Mouse (Mus musculus) brain, embryonic 14.5 days (tissue): ENCODE data around the gene Litaf. TPM values are rescaled to one million over a fixed set of nuclear protein-coding genes. Genes with fewer than 3 reads are reported as not detected.
"Not testable (repeated sequence)": the region's sequence is repeated elsewhere in the genome, so short reads cannot be mapped to it uniquely, and the experiment has no call there.

Source experiments
- DNase-seq: peaks from one replicate; pipeline ENCODE4 v3.0.0-alpha.2; 2011; ENCODE audit warnings: low read depth
- CTCF ChIP-seq: fragments of 200-500 bp; IDR thresholded peaks from 2 replicates; pipeline ENCODE4 v1.5.1; 2012; ENCODE audit warnings: inconsistent platforms, mild to moderate bottlenecking, moderate library complexity, borderline replicate concordance; ENCODE audit not compliant: insufficient read depth, insufficient read length; ENCODE audit errors: extremely low read depth
- POLR2A ChIP-seq: fragments of 200-500 bp; IDR thresholded peaks from 2 replicates; pipeline ENCODE4 v1.6.1; 2012; ENCODE audit warnings: mild to moderate bottlenecking, inconsistent platforms, borderline replicate concordance; ENCODE audit not compliant: poor library complexity, insufficient read depth, insufficient read length, severe bottlenecking; ENCODE audit errors: extremely low read depth
- polyA plus RNA-seq: library from polyadenylated mRNA; depleted of rRNA; stranded (reverse); fragments of >200 nt; gene quantifications from 2 replicates; pipeline ENCODE4 v1.2.3, GENCODE M21; 2012

Litaf gene
- polyA plus RNA-seq, 1 experiment: 39.0 TPM

DNA sequence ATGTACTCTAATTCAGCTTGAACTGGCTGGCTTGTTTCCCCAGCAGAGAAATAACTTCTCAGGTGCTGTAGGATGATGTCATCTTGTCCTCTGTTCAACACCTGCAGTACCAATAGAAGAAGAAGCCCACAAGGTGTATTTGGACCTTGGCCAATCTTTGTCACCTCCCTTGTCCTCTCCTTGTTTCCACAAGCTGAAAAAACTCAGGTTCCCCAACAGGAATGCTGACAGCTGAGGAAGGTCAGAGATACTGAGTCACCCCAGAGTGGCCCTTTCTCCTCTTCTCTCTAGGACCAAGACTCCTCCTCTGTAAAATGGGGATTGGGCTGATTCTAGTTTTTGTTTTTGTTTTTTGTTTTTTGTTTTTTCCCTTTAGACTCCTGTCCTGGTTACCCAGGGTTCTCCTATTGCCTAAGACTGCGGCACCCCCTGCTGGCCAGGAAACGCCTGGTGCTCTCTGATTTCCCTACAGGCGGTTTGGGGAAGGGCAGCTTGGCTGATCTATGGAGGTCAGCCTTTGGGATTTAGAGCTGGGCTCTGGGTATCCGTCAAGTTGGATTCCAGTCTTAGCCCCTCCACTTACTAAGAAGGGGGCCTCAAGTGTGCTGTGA is 31.7 kb downstream of the Litaf start:
- TF ChIP-seq POLR2A (no peak), CTCF (peak; percentile 98)
- DNase-seq: peak; percentile 88

GRCm38 (mm10) chr16:11031320-11031719 is 34.6 kb downstream of the Litaf start:
- TF ChIP-seq POLR2A (no peak), CTCF (no peak)
- no peak for DNase-seq

DNA sequence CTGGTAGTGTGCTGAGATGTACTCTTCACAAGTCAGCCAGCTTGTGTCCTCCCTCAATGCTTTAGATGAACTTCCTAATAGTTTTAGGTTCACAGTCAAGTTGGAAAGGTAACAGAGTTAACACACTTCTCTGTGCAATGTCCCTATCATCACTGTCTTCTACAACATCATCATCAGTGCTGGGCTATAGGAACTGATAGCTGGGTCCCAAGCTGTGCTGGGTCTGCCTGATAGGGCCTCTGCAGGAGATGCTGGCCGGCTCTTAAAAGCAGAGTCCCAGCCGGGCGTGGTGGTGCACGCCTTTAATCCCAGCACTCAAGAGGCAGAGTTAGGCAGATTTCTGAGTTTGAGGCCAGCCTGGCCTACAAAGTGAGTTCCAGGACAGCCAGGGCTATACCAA is 35.1 kb downstream of the Litaf start:
- TF ChIP-seq POLR2A (no peak), CTCF (no peak)
- no peak for DNase-seq

DNA sequence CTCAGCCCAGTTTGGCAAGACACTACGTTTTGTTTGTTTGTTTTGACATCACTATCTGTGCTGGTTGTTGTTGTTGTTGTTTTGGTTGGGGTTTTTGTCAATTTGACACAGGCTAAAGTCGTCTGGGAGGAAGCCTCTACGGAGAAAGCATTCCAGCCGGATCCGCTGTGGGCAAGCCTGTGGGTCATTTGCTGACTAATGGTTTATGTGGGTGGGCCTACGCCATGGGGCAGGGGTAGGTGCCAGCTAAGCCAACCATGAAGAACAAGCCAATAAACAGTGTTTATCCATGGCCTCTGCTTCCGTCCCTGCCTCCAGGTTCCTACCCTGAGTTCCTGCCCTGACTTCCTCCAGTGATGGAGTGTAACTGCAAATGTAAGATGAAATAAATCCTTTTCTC is 37.8 kb downstream of the Litaf start:
- TF ChIP-seq CTCF (no peak), POLR2A (no peak)
- no peak for DNase-seq

DNA sequence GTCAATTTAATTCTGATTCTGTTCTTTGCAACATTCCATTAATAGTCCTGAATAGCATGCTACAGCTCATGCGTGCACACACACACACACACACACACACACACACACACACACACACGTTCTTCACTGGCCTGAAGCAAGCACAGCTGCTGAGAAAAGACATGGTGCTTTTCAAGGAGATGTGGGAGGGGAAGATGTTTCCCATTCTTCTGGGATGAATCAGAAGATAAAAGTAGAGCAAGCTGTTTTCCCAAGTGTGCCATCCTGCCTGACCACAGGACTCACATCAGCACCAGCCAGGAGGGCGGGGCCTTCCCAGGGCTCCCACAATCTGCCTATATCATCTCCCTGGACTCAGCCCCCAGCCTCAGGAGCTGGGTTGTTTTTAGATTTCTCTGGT is 41.1 kb downstream of the Litaf start:
- TF ChIP-seq POLR2A (no peak), CTCF (no peak)
- DNase-seq: no peak

- TF ChIP-seq CTCF (no peak), POLR2A (no peak)
- no peak for DNase-seq
Observed at GRCm38 (mm10) chr16:11023618-11024017, 42.3 kb downstream of the Litaf start.

- TF ChIP-seq POLR2A: no peak
- TF ChIP-seq CTCF: no peak
- no peak for DNase-seq
Observed at GRCm38 (mm10) chr16:11022113-11022489, 43.9 kb downstream of the Litaf start.

GRCm38 (mm10) chr16:11021403-11022112 is 44.4 kb downstream of the Litaf start:
- no peak for TF ChIP-seq POLR2A
- no peak for TF ChIP-seq CTCF
- DNase-seq: peak; percentile 84

GRCm38 (mm10) chr16:11017807-11018595 is 48.0 kb downstream of the Litaf start:
- TF ChIP-seq CTCF (no peak), POLR2A (no peak)
- DNase-seq: no peak

DNA sequence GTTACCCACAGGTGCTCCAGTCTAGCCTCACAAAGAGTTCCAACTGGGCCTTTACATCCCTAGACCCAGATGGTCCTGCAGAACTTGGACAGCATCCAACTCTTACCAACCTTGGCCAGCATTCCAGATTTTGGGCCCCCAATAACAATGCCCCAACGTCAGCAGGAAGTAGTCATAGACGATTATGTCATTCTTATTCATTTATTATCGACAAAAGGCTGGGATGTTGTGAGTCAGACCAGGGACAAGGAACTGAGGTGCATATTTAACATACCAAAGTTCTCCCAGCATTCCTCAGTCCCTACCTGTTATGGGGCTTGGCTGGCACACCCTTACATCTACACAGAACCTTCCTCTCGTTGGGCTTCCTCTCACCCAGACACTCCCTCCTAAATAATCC is 49.6 kb downstream of the Litaf start:
- no peak for TF ChIP-seq POLR2A
- TF ChIP-seq CTCF: no peak

GRCm38 (mm10) chr16:11014407-11014806 is 51.5 kb downstream of the Litaf start:
- DNase-seq: no peak
- no peak for TF ChIP-seq CTCF

More for the DNA sequence above, 49.6 kb downstream of the Litaf start:
- DNase-seq: no peak

DNA sequence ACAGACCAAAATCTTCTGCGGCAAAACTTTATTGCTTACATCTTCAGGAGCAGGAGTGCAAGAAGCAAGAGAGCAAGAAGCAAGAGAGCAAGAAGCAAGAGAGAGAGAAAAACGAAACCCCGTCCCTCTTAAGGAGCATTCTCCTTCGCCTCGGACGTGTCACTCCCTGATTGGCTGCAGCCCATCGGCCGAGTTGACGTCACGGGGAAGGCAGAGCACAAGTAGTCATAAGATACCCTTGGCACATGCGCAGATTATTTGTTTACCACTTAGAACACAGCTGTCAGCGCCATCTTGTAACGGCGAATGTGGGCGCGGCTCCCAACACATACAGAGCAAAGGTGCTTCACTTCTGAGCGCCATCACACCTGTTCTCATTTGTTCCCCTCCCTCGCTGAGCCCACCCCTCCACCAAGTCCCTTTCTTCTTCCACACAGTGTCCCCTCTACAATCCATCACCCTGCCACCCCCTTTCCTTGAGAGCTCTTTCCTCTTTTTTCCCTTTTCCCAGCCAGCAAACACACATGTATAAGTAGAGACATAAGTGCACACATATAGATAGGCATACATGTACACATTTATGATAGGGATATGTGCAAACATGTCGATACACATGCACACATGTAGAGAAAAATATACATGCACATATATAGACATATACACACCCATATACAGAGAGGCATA is 52.4 kb downstream of the Litaf start:
- not testable (repeated sequence) for DNase-seq
